Mouse (Mus musculus): ENCODE data around the gene Dnajc13.

The Dnajc13 gene

GRCm38 (mm10) chr9:104262823-104263352 lies at the start of gene Dnajc13:
Gene Dnajc13, minus strand, starts transcription at chr9:104262930.
- peak; percentile 99 for DNase-seq

GRCm38 (mm10) chr9:104306734-104307133 lies 44.0 kb upstream of the Dnajc13 start:
- peak; percentile 74 for DNase-seq

DNA sequence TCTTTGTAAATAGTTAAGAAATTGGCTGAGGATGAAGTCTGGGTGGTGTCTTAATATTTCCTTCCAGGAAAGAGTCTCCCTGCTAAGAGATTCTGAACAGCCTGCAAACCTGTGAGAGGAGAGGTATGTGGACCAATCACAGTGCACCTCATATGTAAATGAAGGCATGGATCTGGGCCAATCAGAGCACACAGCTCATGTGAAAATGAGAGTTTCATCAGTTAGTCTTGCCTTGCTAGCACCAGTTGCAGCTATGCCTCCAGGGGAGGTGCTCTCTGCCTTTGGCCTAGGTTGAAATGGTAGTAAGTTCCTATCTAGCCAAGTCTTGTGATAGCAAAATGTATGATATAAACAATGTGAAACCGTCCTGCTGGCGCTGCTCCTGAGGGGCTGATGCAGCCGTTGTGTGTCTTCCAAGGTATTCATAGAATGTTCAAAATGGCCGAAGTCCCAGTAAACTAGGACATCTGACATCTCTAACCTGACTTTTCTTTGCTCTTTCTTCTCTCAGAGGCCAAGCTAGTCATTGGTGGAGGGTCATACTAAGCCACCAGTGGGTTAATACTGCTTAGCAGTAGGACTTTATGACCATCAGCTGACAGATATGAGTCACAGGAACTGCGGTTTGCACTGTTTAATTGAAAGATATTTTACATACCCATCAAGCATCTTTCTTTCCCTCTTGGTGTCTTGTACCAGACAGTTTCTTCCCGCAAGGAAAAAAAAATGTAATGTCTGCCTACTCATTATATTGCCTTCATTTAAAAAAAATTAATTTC lies 42.8 kb upstream of the Dnajc13 start:
- no peak for DNase-seq

DNA sequence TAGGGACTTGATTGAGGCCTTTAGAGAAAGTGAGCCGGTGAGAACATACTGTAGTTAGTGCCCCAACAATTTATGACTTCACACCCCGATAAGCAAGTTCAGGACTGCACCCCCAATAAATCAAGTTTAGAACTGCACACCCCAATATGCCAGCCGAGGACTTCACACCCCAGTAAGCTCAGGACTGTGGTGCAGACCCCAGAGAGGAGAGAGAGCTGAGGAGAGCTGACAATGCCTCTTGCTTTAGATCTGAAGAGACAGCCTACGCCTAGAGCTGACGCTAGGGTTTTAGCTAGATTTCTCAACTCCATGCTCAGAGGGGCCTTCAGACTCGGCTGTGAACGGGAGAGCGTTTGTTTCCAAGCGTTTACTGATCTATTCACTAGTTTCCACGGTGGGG lies 42.1 kb upstream of the Dnajc13 start:
- DNase-seq, result no peak

- no peak for DNase-seq
Observed at GRCm38 (mm10) chr9:104304376-104304775, 41.6 kb upstream of the Dnajc13 start.

DNA sequence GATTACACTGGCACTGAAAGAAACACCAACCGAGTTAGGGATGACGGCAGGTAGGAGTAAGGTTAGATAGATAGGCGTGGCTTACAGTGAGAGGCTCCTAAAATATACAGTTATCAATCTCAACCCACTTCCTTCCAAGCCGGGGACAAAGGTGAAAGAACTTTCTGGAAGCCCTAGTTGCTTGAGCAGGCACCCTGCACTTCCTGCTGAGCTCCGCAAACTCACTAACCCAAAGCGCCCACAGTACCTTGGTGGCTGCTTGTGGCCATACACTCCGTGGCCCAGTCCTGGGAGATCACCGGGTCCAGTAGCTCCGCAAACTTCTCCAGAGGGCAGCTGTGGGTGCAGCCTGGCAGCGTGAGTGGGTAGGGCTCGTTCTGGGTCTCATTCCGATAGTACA lies 37.8 kb upstream of the Dnajc13 start:
- no peak for DNase-seq

DNA sequence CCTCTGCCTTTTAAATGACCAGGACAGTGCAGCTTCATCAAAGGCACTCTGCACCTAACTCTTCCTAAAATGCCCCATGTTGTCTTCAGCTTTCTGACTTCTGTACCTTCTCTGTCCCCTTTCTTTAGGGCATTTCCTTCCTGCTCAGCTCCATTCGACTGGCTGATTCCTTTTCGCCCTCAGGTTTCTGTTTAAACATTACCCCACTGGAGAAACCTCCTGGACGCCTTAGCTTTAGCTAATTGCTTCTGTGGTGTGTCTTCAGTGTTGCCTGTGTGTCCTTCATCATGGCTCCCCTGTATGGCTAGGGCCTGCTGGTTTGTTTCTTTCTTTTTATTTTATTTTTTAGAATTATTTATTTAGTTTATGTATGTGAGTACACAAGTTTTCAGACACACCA lies 34.3 kb upstream of the Dnajc13 start:
- no peak for DNase-seq

- DNase-seq, result no peak
Observed at GRCm38 (mm10) chr9:104284934-104285333, 22.2 kb upstream of the Dnajc13 start.

- no peak for DNase-seq
Observed at GRCm38 (mm10) chr9:104282536-104282935, 19.8 kb upstream of the Dnajc13 start.

GRCm38 (mm10) chr9:104281737-104282136 lies 19.0 kb upstream of the Dnajc13 start:
- no peak for DNase-seq

- DNase-seq, result no peak
Observed at GRCm38 (mm10) chr9:104280725-104281495, 18.2 kb upstream of the Dnajc13 start.

DNA sequence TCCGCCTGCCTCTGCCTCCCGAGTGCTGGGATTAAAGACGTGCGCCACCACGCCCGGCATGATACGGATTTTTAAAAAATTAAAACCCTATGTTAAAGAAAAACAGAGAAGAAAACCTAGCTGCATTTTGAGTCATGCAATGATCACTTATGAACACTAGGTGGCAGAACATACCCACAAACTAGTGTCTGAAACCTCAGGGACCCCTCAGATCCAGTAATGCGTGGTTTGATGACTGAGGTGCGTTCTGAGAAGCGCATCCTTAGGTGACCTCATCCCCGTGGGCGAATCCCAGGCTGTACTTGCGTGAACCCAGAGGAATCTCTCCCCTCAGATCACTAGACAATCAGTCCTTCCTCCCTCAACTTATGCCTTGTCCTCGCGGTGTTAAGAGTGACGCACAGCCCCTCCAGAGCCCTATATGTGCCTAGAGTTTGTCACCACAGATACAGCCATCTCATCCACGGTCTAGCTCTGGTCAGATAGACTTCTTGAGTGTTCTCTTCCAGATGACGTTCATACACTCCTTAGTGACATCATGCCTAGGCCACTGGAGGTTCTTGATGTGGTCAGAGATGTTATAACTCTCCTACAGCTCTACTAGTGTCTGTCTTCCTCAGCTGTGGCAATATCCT lies 14.9 kb upstream of the Dnajc13 start:
- DNase-seq, result peak; percentile 12

DNA sequence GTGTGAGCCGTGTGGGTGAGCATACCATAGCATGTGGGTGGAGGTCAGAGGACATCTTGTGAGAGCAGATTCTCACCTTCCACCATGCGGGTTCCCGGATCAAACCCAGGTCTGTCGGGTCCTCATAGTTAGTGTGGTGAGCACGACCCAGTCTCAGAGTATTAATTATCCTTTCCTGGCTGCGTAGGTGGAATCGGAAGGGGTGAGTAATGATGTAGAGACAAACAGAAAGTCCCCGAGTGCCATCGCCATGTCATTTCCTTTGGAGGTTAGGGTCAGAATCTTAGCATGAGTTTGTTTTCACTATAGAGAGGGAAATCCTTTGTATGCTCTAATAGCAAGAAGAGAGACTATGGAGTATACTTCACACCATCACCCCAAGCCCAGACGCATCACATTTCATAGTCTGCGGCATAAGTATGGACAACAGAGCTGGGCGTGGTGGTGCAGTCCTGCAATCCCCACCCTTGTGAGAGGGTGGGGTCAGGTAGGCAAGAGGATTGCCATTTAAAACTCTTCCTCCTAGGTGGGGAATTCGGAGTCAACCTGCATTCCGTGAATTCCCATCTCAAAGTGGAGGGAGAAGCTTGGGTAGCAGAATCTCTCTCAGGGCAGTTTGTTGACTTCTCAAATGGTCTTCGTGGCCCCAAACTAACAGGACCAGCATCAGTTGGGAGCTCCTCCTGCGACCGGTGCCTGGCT lies 12.5 kb upstream of the Dnajc13 start:
- no peak for DNase-seq

DNA sequence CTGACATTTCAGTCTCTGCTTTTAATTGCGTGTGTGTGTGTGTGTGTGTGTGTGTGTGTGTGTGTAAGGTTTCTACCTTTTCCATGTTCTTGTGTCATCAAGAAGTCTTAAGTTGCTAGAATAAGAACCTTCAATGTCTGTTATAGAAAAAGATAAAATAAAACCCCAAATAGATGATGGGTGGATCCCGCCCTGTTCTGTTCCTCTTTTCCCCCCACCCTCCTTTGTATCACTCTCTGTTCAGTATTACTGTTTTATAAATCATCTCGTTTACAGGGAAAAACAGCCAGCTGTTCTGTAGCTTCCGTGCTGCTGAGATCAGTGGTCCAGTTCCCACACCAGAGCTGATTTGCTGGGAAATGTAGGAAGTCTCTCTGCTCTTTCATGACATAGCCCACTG lies 9.3 kb upstream of the Dnajc13 start:
- DNase-seq, result no peak

DNA sequence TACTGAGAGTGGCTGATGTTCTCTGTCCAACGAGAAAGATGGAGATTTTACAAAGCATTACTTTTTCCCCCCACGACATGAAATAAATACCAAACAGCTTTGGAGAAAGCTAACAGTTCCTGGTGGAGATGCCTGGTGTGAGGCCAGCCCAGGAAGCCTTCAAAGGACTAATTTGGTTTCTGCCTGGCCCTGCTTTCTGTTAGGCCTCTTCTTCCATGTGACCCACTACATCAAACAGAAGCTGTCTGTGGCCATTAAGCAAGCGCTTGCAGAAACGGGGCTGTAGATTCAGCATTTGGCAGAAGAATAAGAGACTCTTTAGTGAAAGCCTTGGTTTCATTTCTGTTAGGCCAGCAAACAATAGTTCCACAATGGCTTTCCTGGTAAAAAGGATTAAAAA lies 8.9 kb upstream of the Dnajc13 start:
- no peak for DNase-seq

GRCm38 (mm10) chr9:104269944-104270343 lies 7.2 kb upstream of the Dnajc13 start:
- DNase-seq, result no peak

- no peak for DNase-seq
Observed at GRCm38 (mm10) chr9:104269349-104269871, 6.7 kb upstream of the Dnajc13 start.

GRCm38 (mm10) chr9:104264567-104264966 lies 1.8 kb upstream of the Dnajc13 start:
- no peak for DNase-seq

- DNase-seq, result peak; percentile 32
Observed at GRCm38 (mm10) chr9:104262016-104262762, 541 bp downstream of the Dnajc13 start.

- no peak for DNase-seq
Observed at GRCm38 (mm10) chr9:104260306-104260705, 2.4 kb downstream of the Dnajc13 start.

DNA sequence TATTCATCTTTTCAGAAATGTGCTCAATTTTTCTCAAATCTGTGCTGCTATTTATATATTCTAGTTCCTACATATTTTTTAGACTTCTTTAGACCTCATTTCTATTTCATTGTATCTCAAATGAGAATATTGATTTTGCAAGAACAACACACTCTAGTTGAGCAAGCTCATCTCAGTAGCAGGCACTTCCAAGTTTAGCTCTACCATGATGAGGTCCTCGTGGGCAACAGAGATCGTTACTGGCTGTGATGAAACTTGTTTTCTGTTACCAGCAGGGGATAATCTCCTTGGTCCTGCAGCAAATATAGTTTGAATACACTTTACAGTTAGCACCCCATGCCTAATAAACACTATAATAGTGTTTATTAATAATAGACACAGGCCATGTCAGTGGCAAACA lies 6.6 kb downstream of the Dnajc13 start:
- no peak for DNase-seq

Measured in lung, postnatal 14 days (tissue).